Mouse (Mus musculus) bone marrow macrophage, adult 2 months (primary cell): ENCODE results near the gene Vegfa.

Experiments
- CTCF ChIP-seq: IDR thresholded peaks from 2 replicates; pipeline ENCODE4 v1.5.1; 2012; ENCODE audit warnings: low read depth, mild to moderate bottlenecking, low read length, moderate library complexity
- POLR2A ChIP-seq: IDR thresholded peaks from 2 replicates; pipeline ENCODE4 v1.6.1; 2012; ENCODE audit warnings: mild to moderate bottlenecking, low read depth, low read length, borderline replicate concordance

DNA sequence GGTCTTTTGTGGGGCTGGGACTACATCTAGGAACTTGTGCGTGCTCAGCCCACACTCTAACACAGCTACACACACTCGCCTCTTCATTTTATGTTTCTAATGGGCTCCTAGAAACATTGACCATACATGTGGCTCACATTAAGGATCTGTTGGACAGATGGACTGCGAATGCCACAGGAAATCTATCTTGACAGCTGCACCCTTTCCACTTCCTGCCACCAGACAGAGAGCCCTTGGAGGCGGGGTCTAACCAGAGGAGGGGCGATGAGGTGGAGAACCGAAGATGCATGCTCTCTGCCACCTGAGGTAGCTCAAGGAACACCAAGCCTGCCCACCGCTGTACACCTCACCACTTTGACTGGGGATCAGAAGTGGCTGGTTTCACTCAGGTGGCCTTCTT is 57.7 kb downstream of the Vegfa start:
- TF ChIP-seq POLR2A (no peak), CTCF (no peak)
